Mouse (Mus musculus) ES-Bruce4 (cell line): ENCODE data around the gene Bbs10.

Experiments used
- CTCF ChIP-seq: IDR thresholded peaks from one replicate; pipeline ENCODE4 v1.8.1; 2011; ENCODE audit warnings: low read depth, low read length
- EP300 ChIP-seq: IDR thresholded peaks from 2 replicates; pipeline ENCODE4 v1.6.1; 2011; ENCODE audit warnings: low read depth, low read length; ENCODE audit not compliant: insufficient read depth
- POLR2A ChIP-seq: IDR thresholded peaks from one replicate; pipeline ENCODE4 v1.8.1; 2011; ENCODE audit warnings: low read length; ENCODE audit not compliant: insufficient read depth

DNA sequence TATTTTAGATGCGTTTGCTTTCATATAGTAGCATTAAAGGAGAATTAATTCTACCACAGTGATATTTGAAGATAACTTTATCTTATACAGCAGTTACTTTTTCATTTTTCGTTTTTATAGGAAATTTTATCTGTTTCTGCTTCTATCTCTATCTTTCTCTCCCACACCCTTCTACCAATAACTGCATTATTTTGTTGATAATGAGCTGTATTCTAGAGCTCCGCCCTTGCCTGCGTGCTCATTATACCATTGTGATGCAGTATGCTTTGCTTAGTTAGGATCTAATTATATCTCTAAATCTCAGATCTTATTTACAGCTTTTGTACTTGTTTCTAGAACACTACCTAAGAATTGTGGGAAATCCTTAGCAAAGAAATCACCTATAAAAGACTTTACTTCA is 48.3 kb upstream of the Bbs10 start:
- TF ChIP-seq CTCF (no peak), EP300 (no peak), POLR2A (no peak)
